Mouse (Mus musculus) neural tube, embryonic 11.5 days (tissue): ENCODE measurements around the gene Ppm1n. TPM values are rescaled to one million over a fixed set of nuclear protein-coding genes. Genes with fewer than 3 reads are reported as not detected.

Source experiments
- ATAC-seq: fragments of 200-750 bp; cut with Nextera tagmentation; 2 replicates; pipeline ENCODE4 v1.8.0; 2017; ENCODE audit warnings: moderate number of reproducible peaks, mild to moderate bottlenecking, moderate TSS enrichment, moderate library complexity; ENCODE audit not compliant: insufficient read depth, low FRiP score, low TSS enrichment
- DNase-seq: peaks from one replicate; pipeline ENCODE4 v3.0.0-alpha.2; 2015; ENCODE audit warnings: low spot score
- H3K27ac ChIP-seq: fragments of 300-500 bp; sonication (generic); 2 replicates; pipeline ENCODE4 v1.5.1; 2014; ENCODE audit warnings: low read depth, mild to moderate bottlenecking, low read length
- H3K27me3 ChIP-seq: fragments of 300-500 bp; sonication (generic); 2 replicates; pipeline ENCODE4 v1.6.1; 2014; ENCODE audit warnings: mild to moderate bottlenecking, low read length, mixed read lengths; ENCODE audit not compliant: control insufficient read depth, insufficient read depth
- H3K36me3 ChIP-seq: fragments of 300-500 bp; sonication (generic); 2 replicates; pipeline ENCODE4 v1.6.1; 2014; ENCODE audit warnings: mild to moderate bottlenecking, low read length, moderate library complexity, mixed read lengths; ENCODE audit not compliant: control insufficient read depth, insufficient read depth
- H3K4me1 ChIP-seq: fragments of 300-500 bp; sonication (generic); 2 replicates; pipeline ENCODE4 v1.6.1; 2014; ENCODE audit warnings: low read length, mixed read lengths; ENCODE audit not compliant: control insufficient read depth, insufficient read depth
- H3K4me2 ChIP-seq: fragments of 300-500 bp; sonication (generic); 2 replicates; pipeline ENCODE4 v1.6.1; 2014; ENCODE audit warnings: low read depth, mild to moderate bottlenecking, moderate library complexity
- H3K4me3 ChIP-seq: fragments of 300-500 bp; sonication (generic); 2 replicates; pipeline ENCODE4 v1.5.1; 2014; ENCODE audit warnings: low read depth, low read length
- H3K9ac ChIP-seq: fragments of 300-500 bp; sonication (generic); 2 replicates; pipeline ENCODE4 v1.6.1; 2014; ENCODE audit warnings: mild to moderate bottlenecking, low read length
- H3K9me3 ChIP-seq: fragments of 300-500 bp; sonication (generic); 2 replicates; pipeline ENCODE4 v1.6.1; 2016; ENCODE audit warnings: low read length; ENCODE audit not compliant: control insufficient read depth
- WGBS: fragments of 180-500 bp; shearing (Covaris S2); extraction: QIAGEN DNeasy Blood & Tissue Kit; methylation state at CpG from one replicate; pipeline ENCODE4 v1.1.7; 2014; 5-methylcytosine and 5-hydroxymethylcytosine counted together
- polyA plus RNA-seq: library from polyadenylated mRNA; unstranded; fragments of >200 nt; fragmentation: Nextera tagmentation; extraction: Ambion mirVana; gene quantifications from 2 replicates; pipeline ENCODE4 v1.2.1, GENCODE M21; 2014

Gene Ppm1n
- not detected in 2 replicates for polyA plus RNA-seq

DNA sequence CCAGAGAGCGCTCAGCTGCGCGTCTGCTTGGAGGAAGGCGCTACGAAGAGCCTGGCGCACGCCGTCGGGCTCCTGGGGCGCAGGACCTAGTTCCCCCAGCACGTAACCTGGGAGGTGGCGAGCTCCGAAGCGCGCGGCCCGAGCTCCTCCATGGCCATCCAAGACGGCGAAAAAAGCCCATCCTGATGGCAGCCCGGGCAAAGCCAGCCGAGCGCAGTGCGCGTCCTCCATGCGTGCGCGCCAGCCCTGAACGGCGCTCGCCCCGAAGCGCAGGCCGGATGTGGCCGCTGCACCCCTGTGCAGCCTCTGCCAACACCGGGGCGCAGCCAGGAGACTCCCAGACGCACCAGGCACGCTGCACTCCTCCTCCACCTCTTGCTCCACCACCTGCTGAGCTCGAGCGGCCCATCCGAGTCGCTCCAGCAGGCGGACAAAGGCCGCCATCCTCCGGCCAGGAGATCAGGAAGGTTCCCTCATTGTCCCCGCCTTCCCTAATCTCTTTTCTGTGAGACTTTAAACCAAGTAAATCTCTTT is at the start of gene Ppm1n:
Ppm1n (minus strand) TSS at position 484 of the 534 bp plus-strand sequence.
- Histone ChIP-seq H3K4me1 (0 out of 2 replicates have a peak, but pooled peaks cover 2% of the 10 kb centered on the region), H3K9ac (no peak within 1 kb of the TSS; the same call in 1 of the 2 replicates), H3K27ac (no peak within 1 kb of the TSS), H3K9me3 (no peaks in the 10 kb centered on the region), H3K4me2 (peak within 1 kb of the TSS; percentile 40), H3K36me3 (no peaks in the 10 kb centered on the region), H3K4me3 (peak within 1 kb of the TSS; percentile 29), H3K27me3 (peaks cover 37% of the 10 kb centered on the region)
- under 1% methylated on average over 44 of the region's 46 CpGs for WGBS
- no peak for DNase-seq
- ATAC-seq: no peak

DNA sequence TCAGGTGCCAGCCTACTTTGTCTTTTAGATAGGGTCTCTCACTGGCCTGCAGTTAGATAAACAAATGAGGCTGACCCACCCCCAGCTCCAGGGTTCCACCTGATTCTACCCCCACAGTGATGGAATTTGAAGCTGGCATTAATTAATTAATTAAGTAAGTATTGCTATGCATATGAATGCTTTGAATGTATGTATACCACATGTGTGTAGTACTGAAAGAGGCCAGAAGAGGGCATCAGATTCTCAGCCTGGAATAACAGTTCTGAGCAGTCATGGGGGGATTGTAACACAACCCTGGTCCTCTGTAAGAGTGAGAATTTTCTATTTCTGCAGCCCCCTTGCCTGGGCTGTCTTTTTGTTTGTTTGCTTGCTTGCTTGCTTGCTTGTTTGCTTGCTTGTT is 48.6 kb upstream of the Ppm1n start:
- Histone ChIP-seq H3K4me2 (no peak overlapping the region), H3K4me1 (peaks cover 8% of the 10 kb centered on the region), H3K9ac (no peak overlapping the region), H3K4me3 (no peak overlapping the region), H3K27me3 (no peaks in the 10 kb centered on the region), H3K36me3 (no peaks in the 10 kb centered on the region), H3K27ac (no peak overlapping the region), H3K9me3 (no peaks in the 10 kb centered on the region)
- no peak for DNase-seq
- ATAC-seq: no peak

DNA sequence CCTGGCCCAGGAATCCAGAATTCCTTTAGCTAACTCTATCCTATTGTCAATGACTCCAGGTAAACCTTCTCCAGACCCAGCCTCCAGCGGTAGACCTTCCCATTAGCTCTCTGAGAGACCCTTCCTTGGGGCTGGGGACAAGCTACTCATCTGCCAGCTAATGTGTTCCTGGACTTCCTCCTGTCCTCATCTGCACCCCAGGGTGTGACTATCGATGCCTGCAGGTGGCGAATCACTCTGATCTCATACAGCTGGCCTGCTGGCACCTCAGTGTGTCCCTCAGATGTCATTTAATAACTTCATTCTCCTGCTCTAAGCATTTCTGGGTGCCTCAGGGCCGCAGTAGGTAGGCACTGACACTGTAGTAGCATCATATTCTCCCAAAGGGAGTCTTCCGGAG is 47.9 kb upstream of the Ppm1n start:
- Histone ChIP-seq H3K9ac (no peak overlapping the region), H3K4me2 (no peak overlapping the region), H3K27me3 (no peaks in the 10 kb centered on the region), H3K4me3 (no peak overlapping the region; the same call in 1 of the 2 replicates), H3K27ac (no peak overlapping the region), H3K9me3 (no peaks in the 10 kb centered on the region), H3K36me3 (no peaks in the 10 kb centered on the region), H3K4me1 (peaks cover 8% of the 10 kb centered on the region)
- 80% methylated on average over 5 of the region's 5 CpGs for WGBS
- DNase-seq: no peak
- ATAC-seq: no peak

DNA sequence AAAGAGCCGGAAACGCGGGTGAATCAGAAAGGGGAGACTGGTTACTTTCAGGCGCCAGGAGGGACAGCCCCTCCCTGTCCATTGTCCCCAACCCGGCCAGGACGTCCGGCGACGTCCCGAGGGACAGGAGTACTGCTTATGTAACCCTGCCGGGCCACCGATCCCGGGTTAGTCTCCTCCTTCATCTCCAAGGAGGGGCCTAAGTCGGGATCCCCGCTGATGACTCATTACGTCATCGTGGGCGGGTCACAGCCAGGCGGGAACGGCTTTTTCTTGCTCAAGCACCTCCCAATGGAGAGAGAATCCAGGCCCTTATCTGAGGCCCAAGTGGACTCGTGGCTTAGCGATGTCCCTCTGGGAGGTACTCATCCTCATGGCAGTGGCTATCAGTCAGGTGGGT is 47.3 kb upstream of the Ppm1n start:
- Histone ChIP-seq H3K4me2 (peak overlapping the region; percentile 40), H3K9me3 (no peaks in the 10 kb centered on the region), H3K4me3 (peak overlapping the region; percentile 28), H3K36me3 (no peaks in the 10 kb centered on the region), H3K4me1 (peaks cover 8% of the 10 kb centered on the region), H3K27me3 (no peaks in the 10 kb centered on the region), H3K9ac (peak overlapping the region; percentile 44), H3K27ac (peak overlapping the region; percentile 56; the same call in 1 of the 2 replicates)
- peak; percentile 82 for DNase-seq
- WGBS: under 1% methylated on average over 22 of the region's 22 CpGs
- ATAC-seq: peak; percentile 61; the same call in 1 of the 2 replicates

DNA sequence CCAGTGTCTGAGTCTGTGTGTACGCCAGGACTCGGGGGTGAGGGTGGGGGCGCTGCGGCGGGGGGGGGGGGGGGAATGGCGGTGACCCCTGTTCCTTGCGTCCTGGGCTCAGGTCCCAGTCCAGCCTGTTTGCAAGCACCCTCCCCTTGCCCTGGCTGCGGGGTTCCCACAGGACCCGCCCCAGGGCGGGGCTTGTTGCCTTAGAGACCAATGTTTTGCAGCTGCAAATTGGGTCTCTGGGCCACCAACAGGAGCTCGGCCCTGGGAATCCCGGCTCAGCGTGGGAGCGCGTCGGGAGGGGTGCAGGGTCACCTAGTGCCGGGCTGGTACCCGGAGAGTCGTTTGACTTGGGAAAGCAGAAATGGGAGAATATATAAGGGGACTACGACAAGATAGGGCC is 46.5 kb upstream of the Ppm1n start:
- H3K36me3 ChIP-seq: no peaks in the 10 kb centered on the region
- WGBS: under 1% methylated on average over 19 of the region's 20 CpGs
- peaks cover 8% of the 10 kb centered on the region for H3K4me1 ChIP-seq
- H3K27ac ChIP-seq: no peak overlapping the region
- no peaks in the 10 kb centered on the region for H3K27me3 ChIP-seq
- ATAC-seq: peak; percentile 62
- no peaks in the 10 kb centered on the region for H3K9me3 ChIP-seq
- DNase-seq: peak; percentile 88
- peak overlapping the region; percentile 28 for H3K4me3 ChIP-seq
- peak overlapping the region; percentile 40 for H3K4me2 ChIP-seq
- H3K9ac ChIP-seq: peak overlapping the region; percentile 44

DNA sequence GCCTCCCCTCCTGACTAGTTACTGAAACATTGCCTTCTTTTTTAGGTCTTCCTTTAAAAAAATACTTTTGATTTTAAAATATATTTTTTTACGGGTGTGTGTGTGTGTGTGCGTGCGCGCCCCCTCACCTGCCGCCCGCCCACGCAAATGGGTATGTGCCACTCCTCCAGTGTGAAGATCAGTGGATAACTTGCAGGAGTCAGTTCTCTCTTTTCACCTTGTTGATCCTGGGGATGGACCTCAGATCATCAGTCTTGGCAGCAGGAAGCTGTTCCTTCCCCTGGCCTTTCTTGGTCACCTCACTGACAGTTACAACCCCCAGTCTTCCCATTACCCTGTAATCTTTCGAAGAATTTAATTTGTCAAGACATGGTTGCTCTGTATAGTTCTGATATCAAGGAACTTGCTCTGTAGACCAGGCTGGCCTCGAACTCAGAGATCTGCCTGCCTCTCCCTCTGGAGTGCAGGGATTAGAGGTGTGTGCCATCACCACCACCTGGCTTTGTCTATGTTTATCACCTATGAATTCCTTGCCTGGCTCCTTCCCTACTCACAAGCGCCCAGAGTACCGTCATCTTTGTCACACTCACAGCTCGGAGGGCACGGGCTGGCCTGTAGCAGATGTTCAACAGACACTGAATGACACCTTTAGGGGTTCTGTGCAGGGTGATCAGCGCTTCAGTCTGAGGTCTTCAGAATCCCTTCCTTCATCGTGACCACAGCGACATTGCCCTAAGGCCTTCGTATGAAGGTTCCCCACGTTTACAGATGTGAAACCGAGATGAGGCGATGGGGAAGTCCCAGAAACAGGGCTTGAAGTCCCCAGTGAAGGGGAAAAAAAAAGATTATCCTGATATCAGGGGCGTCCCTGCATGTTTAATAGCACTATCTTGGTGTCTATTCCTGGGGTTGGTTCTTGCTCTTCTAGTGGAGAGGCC is 45.7 kb upstream of the Ppm1n start:
- Histone ChIP-seq H3K4me1 (peaks cover 8% of the 10 kb centered on the region), H3K27ac (no peak overlapping the region), H3K27me3 (no peaks in the 10 kb centered on the region), H3K36me3 (no peaks in the 10 kb centered on the region), H3K9me3 (no peaks in the 10 kb centered on the region), H3K4me3 (no peak overlapping the region; the same call in 1 of the 2 replicates), H3K9ac (no peak overlapping the region), H3K4me2 (no peak overlapping the region; the same call in 1 of the 2 replicates)
- DNase-seq: no peak
- ATAC-seq: no peak
- WGBS: 73% methylated on average over 21 of the region's 21 CpGs

DNA sequence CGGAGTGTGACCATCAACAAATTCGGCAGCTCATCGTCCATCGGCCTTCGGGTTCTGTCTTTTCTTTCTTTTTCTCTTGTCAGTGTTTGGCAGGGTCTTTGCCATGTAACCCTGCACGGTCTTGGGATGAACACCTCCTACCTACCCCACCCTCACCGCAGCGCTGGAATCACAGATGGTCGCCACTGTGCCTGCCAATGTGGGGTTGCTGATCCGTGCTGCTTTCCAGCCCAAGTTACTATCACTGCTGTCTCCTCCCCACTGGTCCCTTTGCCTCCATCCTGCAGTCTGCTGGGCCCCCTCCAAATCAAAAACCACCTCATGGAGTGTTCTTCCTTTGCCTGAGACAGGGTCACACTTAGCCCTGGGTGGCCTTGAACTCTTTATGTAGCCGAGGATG is 44.4 kb upstream of the Ppm1n start:
- ATAC-seq (no peak), DNase-seq (no peak)
- Histone ChIP-seq H3K9me3 (no peaks in the 10 kb centered on the region), H3K36me3 (no peaks in the 10 kb centered on the region), H3K4me2 (no peak overlapping the region), H3K4me3 (no peak overlapping the region), H3K27me3 (no peaks in the 10 kb centered on the region), H3K27ac (no peak overlapping the region), H3K4me1 (peaks cover 16% of the 10 kb centered on the region), H3K9ac (no peak overlapping the region)
- WGBS: 89% methylated on average over 11 of the region's 11 CpGs

DNA sequence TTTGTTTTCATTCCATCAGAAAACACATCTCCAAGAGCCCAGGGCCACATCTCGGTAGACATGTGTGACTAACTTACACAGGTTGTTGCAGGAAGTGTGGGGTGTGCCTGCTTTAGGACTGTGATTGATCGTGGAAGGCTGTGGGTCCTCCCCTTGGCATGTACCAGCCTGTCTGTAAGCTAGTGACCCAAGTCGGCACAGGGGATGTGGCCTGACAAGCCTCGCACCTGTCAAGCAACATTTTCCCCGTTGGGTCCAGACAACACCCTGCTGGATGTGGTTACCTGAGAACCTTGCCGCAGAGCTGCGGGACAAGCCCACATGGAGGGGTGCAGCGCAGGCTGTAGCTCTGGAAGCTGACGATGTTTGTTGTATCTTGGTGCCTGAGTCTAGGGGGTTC is 42.6 kb upstream of the Ppm1n start:
- H3K36me3 ChIP-seq: no peaks in the 10 kb centered on the region
- H3K4me2 ChIP-seq: no peak overlapping the region
- H3K9ac ChIP-seq: no peak overlapping the region
- ATAC-seq (no peak), DNase-seq (no peak)
- peaks cover 16% of the 10 kb centered on the region for H3K4me1 ChIP-seq
- H3K27ac ChIP-seq: no peak overlapping the region
- H3K9me3 ChIP-seq: no peaks in the 10 kb centered on the region
- H3K4me3 ChIP-seq: no peak overlapping the region
- WGBS: 50% methylated on average over 9 of the region's 9 CpGs
- no peaks in the 10 kb centered on the region for H3K27me3 ChIP-seq
